Mouse (Mus musculus) megakaryocyte, embryonic 14.5 days (primary cell): ENCODE data around the gene Zfp260.

Source experiments
- FLI1 ChIP-seq: IDR thresholded peaks from 2 replicates; pipeline ENCODE4 v1.6.1; 2012; ENCODE audit warnings: low read length, inconsistent platforms, mixed read lengths
- GATA1 ChIP-seq: IDR thresholded peaks from 3 replicates; pipeline ENCODE4 v1.6.1; 2012; ENCODE audit warnings: mixed read lengths, low read length, inconsistent platforms, borderline replicate concordance

- TF ChIP-seq GATA1: no peak
- no peak for TF ChIP-seq FLI1
Observed at GRCm38 (mm10) chr7:30086524-30086923, 8.1 kb upstream of the Zfp260 start.
